Mouse (Mus musculus) heart, adult 2 months (tissue): ENCODE measurements around the gene 4930556J24Rik. TPM values are rescaled to one million over a fixed set of nuclear protein-coding genes. Genes with fewer than 3 reads are reported as not detected.

ENCODE experiments used
- DNase-seq, 2 experiments: peaks; one replicate each; pipeline ENCODE4 v3.0.0; 2021
- H3K27ac ChIP-seq: fragments of 200-600 bp; 2 replicates; pipeline ENCODE4 v1.8.1; 2022
- H3K27me3 ChIP-seq: fragments of 200-500 bp; 2 replicates; pipeline ENCODE4 v1.6.1; 2012; ENCODE audit warnings: mild to moderate bottlenecking, low read length, inconsistent platforms, mixed read lengths; ENCODE audit not compliant: control insufficient read depth, insufficient read depth
- H3K36me3 ChIP-seq: fragments of 200-500 bp; 2 replicates; pipeline ENCODE4 v1.6.1; 2012; ENCODE audit warnings: low read length, inconsistent platforms; ENCODE audit not compliant: control insufficient read depth, insufficient read depth
- H3K4me1 ChIP-seq: fragments of 200-500 bp; 2 replicates; pipeline ENCODE4 v1.6.1; 2011; ENCODE audit warnings: low read length; ENCODE audit not compliant: control insufficient read depth, insufficient read depth
- H3K4me3 ChIP-seq: fragments of 200-600 bp; 2 replicates; pipeline ENCODE4 v1.8.1; 2022
- H3K79me2 ChIP-seq: fragments of 200-500 bp; replicated peaks from 2 replicates; pipeline ENCODE4 v1.6.1; 2012; ENCODE audit warnings: mild to moderate bottlenecking, inconsistent platforms, low read length, moderate library complexity, mixed read lengths; ENCODE audit not compliant: control insufficient read depth, insufficient read depth
- H3K9ac ChIP-seq: fragments of 200-500 bp; 2 replicates; pipeline ENCODE4 v1.6.1; 2012; ENCODE audit warnings: low read depth, mild to moderate bottlenecking, control low read depth, inconsistent platforms, low read length, mixed read lengths
- CTCF ChIP-seq: fragments of 200-600 bp; IDR thresholded peaks from 2 replicates; pipeline ENCODE4 v1.8.1; 2022; ENCODE audit warnings: antibody characterized with exemption, mild to moderate bottlenecking, moderate library complexity
- EP300 ChIP-seq: fragments of 200-500 bp; IDR thresholded peaks from 2 replicates; pipeline ENCODE4 v1.6.1; 2011; ENCODE audit warnings: low read depth, low read length, control low read depth; ENCODE audit not compliant: insufficient read depth
- POLR2A ChIP-seq: fragments of 200-500 bp; IDR thresholded peaks from 2 replicates; pipeline ENCODE4 v1.6.1; 2011; ENCODE audit warnings: mild to moderate bottlenecking, low read depth, low read length, control low read depth; ENCODE audit not compliant: insufficient read depth
- WGBS: fragments of 180-500 bp; shearing (Covaris S2); methylation state at CpG from one replicate; pipeline ENCODE4 v1.1.7; 2018; 5-methylcytosine and 5-hydroxymethylcytosine counted together
- intact Hi-C: fragments of 180-260 bp; cut with DNase I; formaldehyde crosslinking; loops from one replicate; pipeline ENCODE4 v1.15.1; 2025
- polyA plus RNA-seq: library from polyadenylated mRNA; depleted of rRNA; stranded (reverse); fragments of >200 nt; gene quantifications from 2 replicates; pipeline ENCODE4 v1.2.3, GENCODE M21; 2012
- total RNA-seq, 2 experiments: library from RNA; stranded (reverse); gene quantifications; 2 replicates each; pipeline ENCODE4 v1.2.3; 2021

Gene 4930556J24Rik
- total and polyA plus RNA-seq, 3 experiments = not detected

- Histone ChIP-seq H3K9ac (no peak overlapping the region), H3K27ac (no peak overlapping the region), H3K79me2 (no peaks in the 10 kb centered on the region), H3K4me3 (no peak overlapping the region), H3K36me3 (no peaks in the 10 kb centered on the region), H3K4me1 (no peaks in the 10 kb centered on the region), H3K27me3 (no peaks in the 10 kb centered on the region)
- intact Hi-C loops = no loop called here
- TF ChIP-seq EP300 (no peak), CTCF (peak; percentile 84)
- peak; percentile 33 to 49 for DNase-seq
- 30% methylated on average over 8 of the region's 8 CpGs for WGBS
Observed at GRCm38 (mm10) chr11:3921281-3921850, 55.2 kb downstream of the 4930556J24Rik start.

DNA sequence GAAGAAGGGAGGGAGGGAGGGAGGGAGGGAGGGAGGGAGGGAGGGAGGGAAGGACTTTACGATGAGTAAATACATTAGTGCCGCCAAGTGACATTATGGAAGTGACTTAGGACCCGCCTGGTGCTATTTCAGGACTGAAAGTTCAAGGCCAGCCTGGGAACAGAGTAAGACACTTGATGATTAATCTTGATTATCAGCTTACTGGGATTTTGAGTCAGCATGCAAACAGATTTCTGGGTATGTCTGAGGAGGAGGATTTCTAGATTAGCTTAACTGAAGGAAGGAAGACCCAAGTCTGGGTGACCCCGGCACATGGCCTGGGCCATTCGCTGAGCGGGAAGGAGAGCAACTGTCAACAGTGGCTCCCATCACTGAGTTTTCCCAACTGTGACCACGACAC lies 56.1 kb downstream of the 4930556J24Rik start:
- H3K79me2 ChIP-seq = no peaks in the 10 kb centered on the region
- intact Hi-C loops = no loop called here
- H3K36me3 ChIP-seq = no peaks in the 10 kb centered on the region
- H3K27ac ChIP-seq = no peak overlapping the region
- H3K9ac ChIP-seq = no peak overlapping the region
- no peak for DNase-seq
- TF ChIP-seq POLR2A (no peak), EP300 (no peak), CTCF (no peak)
- no peaks in the 10 kb centered on the region for H3K4me1 ChIP-seq
- no peaks in the 10 kb centered on the region for H3K27me3 ChIP-seq
- H3K4me3 ChIP-seq = no peak overlapping the region
- 88% methylated on average over 7 of the region's 7 CpGs for WGBS

DNA sequence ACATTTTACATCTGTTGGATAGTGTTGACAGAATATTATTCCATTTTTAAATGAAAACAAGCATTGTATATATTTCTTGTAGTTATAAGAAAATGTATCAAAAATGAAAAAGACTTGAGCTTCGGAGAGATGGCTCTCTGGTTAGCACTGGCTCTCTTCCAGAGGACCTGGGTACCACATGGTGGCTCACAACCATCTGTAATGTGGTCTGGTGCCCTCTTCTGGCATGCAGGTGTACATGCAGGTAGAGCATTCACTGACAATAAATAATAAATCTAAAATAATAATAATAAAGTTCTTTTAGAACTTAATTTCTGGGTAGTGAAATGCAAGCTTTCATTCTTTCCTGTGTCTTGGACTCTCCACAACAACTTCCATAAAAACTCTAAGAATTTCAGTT lies 57.8 kb downstream of the 4930556J24Rik start:
- DNase-seq = no peak
- intact Hi-C loops = loop anchor here (10.0 kb wide), 1 partner anchor 384 kb away; no protein-coding TSS in a partner anchor
- Histone ChIP-seq H3K27ac (no peak overlapping the region), H3K4me1 (peaks cover 1% of the 10 kb centered on the region; the same call in 1 of the 2 replicates), H3K79me2 (no peaks in the 10 kb centered on the region), H3K36me3 (no peaks in the 10 kb centered on the region), H3K4me3 (no peak overlapping the region), H3K9ac (no peak overlapping the region), H3K27me3 (no peaks in the 10 kb centered on the region)
- WGBS = 41% methylated on average over 1 of the region's 1 CpGs
- TF ChIP-seq CTCF (peak; percentile 79), EP300 (no peak), POLR2A (no peak)

DNA sequence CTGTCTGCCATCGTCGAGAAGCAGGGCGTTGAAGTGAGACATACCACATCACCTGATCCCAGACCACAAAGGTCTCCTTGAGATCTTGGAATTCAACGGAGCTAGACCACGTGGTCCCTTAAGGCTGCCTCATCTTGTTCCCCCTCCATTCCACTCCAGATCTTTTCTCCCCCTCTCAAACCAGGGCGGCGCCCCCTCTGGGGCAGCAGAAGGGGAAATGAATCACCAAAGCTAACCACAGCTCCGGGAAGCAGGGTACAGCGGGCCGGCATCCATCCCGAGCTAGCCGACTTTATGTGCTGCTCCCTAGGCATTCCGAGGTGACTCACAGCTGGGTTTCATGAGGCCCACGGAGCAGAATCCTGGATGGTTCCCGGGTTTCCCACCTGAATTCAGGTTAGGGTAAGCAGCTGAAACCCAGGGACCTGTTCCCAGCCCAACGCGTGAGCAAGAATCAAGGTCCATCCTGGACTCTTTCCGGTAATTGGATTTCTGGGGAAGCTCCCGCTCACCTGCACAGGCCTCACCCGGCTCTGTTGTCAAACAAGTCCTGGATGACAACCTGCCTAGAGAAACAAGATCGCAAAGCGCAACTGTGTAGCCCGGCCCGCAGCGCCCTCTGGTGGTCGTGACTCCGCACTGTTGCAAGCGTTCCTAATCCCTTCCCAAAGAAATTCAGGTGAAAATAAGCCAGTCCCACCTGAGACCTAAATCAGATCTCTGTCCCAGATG lies 62.3 kb downstream of the 4930556J24Rik start, which contains the start of gene Slc35e4:
Gene Slc35e4 (minus strand): TSS at position 556 of the 732 bp plus-strand sequence.
- intact Hi-C loops = loop anchor here (5.0 to 10.0 kb wide), 3 partner anchors 48 to 712 kb away; partner anchors contain the start of genes Eif4enif1 and Pes1
- H3K4me1 ChIP-seq = peaks cover 17% of the 10 kb centered on the region
- under 1% methylated on average over 28 of the region's 28 CpGs for WGBS

GRCm38 (mm10) chr11:3913316-3914108 lies 63.1 kb downstream of the 4930556J24Rik start:
- peaks cover 17% of the 10 kb centered on the region for H3K4me1 ChIP-seq
- peak overlapping the region; percentile 70 for H3K4me3 ChIP-seq
- intact Hi-C loops = loop anchor here (2.0 to 10.0 kb wide), 4 partner anchors 19 to 711 kb away; partner anchors contain the start of genes 4921536K21Rik, Dusp18, Eif4enif1 and Pes1
- H3K27me3 ChIP-seq = no peaks in the 10 kb centered on the region
- H3K9ac ChIP-seq = peak overlapping the region; percentile 66
- H3K27ac ChIP-seq = peak overlapping the region; percentile 77
- peak; percentile 51; the same call in 1 of the 2 replicates for TF ChIP-seq POLR2A
- no peak; the same call in 1 of the 2 replicates for TF ChIP-seq CTCF
- no peak for TF ChIP-seq EP300
- no peaks in the 10 kb centered on the region for H3K36me3 ChIP-seq
- H3K79me2 ChIP-seq = peaks cover 3% of the 10 kb centered on the region
- under 1% methylated on average over 65 of the region's 65 CpGs for WGBS
- DNase-seq = peak; percentile 94 to 97

More for the DNA sequence above, 62.3 kb downstream of the 4930556J24Rik start, which contains the start of gene Slc35e4:
- no peak; the same call in 1 of the 2 replicates for TF ChIP-seq CTCF
- peak; percentile 12; the same call in 1 of the 2 replicates for TF ChIP-seq EP300
- 0 out of 2 replicates have a peak, but pooled peaks have one; percentile 4 for TF ChIP-seq POLR2A
- peak; percentile 82 to 90 for DNase-seq
- Histone ChIP-seq H3K9ac (peak within 1 kb of the TSS; percentile 66), H3K27me3 (no peaks in the 10 kb centered on the region), H3K4me3 (peak within 1 kb of the TSS; percentile 70), H3K27ac (peak within 1 kb of the TSS; percentile 77), H3K36me3 (no peaks in the 10 kb centered on the region), H3K79me2 (peaks cover 3% of the 10 kb centered on the region)
